Mouse (Mus musculus) brain, embryonic 14.5 days (tissue): Measurements from ENCODE around the gene Plekha7. TPM values are rescaled to one million over a fixed set of nuclear protein-coding genes. Genes with fewer than 3 reads are reported as not detected.
A peak's percentile ranks its signal among the peaks of the same experiment; 100 is the strongest.

Source experiments
- DNase-seq: peaks from one replicate; pipeline ENCODE4 v3.0.0-alpha.2; 2011; ENCODE audit warnings: low read depth
- CTCF ChIP-seq: fragments of 200-500 bp; IDR thresholded peaks from 2 replicates; pipeline ENCODE4 v1.5.1; 2012; ENCODE audit warnings: inconsistent platforms, mild to moderate bottlenecking, moderate library complexity, borderline replicate concordance; ENCODE audit not compliant: insufficient read depth, insufficient read length; ENCODE audit errors: extremely low read depth
- POLR2A ChIP-seq: fragments of 200-500 bp; IDR thresholded peaks from 2 replicates; pipeline ENCODE4 v1.6.1; 2012; ENCODE audit warnings: mild to moderate bottlenecking, inconsistent platforms, borderline replicate concordance; ENCODE audit not compliant: poor library complexity, insufficient read depth, insufficient read length, severe bottlenecking; ENCODE audit errors: extremely low read depth
- polyA plus RNA-seq: library from polyadenylated mRNA; depleted of rRNA; stranded (reverse); fragments of >200 nt; gene quantifications from 2 replicates; pipeline ENCODE4 v1.2.3, GENCODE M21; 2012

The Plekha7 gene
- polyA plus RNA-seq, 1 experiment = 13.5 TPM

DNA sequence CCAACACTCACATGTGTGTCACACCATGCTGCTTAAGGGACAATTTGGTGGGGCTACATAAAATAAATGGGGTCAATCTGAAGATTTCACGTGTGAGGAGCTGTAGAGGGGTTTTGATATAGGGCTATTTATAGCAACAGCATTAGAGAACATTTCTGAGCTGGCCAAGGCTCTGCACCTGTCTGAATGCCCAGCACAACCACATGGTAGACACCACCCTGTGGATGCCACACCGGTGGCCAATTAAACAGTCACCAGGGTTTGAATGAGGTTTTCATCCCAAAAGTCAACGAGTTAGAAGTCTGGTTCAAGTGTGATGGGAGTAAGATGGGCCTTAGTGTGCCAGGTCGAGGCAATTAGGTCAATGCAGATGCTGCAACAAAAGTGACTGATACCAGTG lies 138.8 kb downstream of the Plekha7 start:
- no peak for TF ChIP-seq CTCF
- TF ChIP-seq POLR2A = no peak

GRCm38 (mm10) chr7:116168224-116168623 lies 140.0 kb downstream of the Plekha7 start:
- no peak for DNase-seq
- TF ChIP-seq CTCF (no peak), POLR2A (no peak)

More for the DNA sequence above, 138.8 kb downstream of the Plekha7 start:
- no peak for DNase-seq

GRCm38 (mm10) chr7:116164232-116164631 lies 143.9 kb downstream of the Plekha7 start:
- DNase-seq = no peak
- TF ChIP-seq POLR2A = no peak

DNA sequence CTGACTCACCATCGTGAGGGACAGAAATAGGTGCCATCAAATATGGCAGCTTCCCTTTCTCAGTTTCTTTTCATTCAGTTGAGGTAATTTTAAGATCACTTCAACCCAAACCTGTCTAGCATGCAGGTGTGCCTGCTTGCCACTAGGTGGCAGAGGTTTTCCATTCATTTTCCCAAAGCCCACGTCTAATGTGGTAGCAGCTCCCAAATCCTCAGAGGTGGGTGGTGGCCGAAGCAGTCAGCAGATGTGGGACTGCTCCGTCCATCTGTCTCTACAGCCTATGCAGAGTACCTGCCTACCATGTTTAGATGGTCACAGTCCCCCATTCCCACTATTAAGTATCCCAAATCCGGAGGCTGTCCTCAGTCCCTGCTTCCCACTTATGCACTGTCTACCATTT lies 146.6 kb downstream of the Plekha7 start:
- TF ChIP-seq POLR2A (no peak), CTCF (peak; percentile 87; the same call in 1 of the 2 replicates)
- DNase-seq = peak; percentile 77

DNA sequence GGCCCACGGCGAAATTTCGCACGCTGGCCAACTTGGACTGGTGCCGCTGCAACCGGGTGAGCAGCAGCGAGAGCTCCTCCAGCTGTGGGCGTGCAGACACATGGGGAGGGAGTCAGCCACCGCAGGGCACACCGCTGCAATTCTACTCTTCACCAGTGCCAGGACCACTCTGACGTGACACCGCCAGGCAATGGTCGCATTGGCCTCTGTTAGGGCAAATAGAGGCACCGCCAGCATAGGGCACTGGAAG lies 151.4 kb downstream of the Plekha7 start:
- no peak for DNase-seq
- TF ChIP-seq POLR2A (no peak), CTCF (no peak)

DNA sequence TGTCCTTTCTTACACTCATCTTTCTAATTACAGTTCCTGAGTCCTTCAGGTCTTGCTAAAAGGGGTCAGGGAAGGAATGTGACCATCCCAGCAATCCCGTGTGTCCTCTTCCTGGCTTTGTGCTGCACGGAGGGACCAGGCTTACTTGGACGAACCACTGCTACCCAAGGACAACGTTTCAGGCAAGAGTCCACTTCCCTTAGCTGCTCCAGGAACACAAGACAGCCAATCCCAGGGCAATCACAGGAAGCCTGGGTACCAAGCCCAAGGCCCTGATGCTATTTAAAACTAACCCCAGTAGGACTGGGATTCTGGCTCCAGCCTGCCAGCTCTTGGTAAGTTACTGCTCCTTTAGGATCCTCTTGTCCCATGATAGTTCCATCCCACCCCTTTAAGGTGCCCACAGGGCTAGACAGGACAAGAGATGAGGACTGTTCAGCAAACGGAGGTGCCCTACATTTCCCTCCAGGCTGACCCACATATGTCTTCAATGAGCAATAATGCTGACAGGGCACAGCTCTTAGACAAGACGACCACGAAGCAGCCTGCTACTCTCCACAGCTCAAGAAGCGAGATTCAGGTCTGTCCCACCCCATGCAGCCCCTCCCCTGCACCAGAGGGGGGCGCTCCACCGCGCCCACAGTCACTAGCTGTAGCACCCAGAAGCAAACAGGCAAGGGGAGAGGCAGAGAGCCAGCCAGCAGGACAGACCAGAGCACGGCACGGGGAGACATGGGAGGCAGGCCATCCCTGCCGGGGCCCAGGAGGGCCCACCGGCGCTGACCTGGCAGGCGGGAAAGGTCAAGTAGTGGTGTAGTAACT lies 151.9 kb downstream of the Plekha7 start:
- no peak for DNase-seq
- TF ChIP-seq POLR2A (no peak), CTCF (0 out of 2 replicates have a peak, but pooled peaks have one; percentile 9)

DNA sequence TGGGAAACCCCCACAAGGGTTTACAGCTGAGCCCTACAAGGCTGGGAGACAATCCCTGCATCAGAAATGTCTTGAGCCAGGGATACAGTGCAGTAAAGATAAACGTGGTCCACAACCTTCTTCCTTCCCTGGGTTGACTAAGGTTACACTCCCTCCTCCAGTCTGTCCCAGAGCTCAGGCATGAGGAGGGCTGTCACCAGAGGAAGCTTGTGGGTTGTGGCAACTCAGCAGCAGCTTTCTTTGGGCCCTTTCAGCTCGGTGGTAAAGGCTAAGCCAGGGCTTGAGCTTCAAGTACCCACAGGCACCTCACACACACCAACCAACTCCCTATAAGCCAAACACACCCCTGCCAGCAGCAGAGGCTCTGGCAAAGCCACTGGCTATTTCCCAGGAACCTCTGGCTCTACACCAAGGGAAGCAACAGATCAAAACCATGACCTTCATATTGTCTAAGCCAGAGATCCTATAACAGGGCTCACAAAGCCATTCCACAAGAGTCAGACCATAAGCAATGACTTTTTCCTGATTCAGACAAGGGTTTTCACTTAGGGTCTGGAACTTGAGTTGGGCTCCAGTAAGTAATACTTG lies 154.3 kb downstream of the Plekha7 start:
- TF ChIP-seq CTCF (no peak), POLR2A (no peak)
- DNase-seq = no peak

DNA sequence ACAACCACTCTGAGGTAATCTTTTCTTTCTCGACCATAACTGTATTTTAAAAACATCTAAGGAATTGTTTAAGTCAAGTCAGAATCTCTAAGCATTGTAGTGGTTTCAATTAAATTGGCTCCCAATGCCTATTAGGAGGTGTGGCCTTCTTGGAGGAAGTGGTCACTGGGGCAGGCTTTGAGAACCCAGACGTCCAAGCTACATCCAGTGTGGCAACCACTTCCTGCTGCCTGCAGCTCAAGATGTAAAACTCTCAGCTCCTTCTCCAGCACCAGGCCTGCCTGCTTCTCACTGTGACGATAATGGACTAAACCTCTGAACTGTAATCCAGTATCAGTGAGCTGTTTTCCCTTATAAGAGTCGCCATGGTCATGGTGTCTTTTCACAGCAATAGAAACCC lies 158.6 kb downstream of the Plekha7 start:
- no peak for DNase-seq
- TF ChIP-seq POLR2A = no peak
- no peak for TF ChIP-seq CTCF

GRCm38 (mm10) chr7:116147114-116147513 lies 161.1 kb downstream of the Plekha7 start:
- peak; percentile 8; the same call in 1 of the 2 replicates for TF ChIP-seq CTCF
- TF ChIP-seq POLR2A = no peak
- no peak for DNase-seq

DNA sequence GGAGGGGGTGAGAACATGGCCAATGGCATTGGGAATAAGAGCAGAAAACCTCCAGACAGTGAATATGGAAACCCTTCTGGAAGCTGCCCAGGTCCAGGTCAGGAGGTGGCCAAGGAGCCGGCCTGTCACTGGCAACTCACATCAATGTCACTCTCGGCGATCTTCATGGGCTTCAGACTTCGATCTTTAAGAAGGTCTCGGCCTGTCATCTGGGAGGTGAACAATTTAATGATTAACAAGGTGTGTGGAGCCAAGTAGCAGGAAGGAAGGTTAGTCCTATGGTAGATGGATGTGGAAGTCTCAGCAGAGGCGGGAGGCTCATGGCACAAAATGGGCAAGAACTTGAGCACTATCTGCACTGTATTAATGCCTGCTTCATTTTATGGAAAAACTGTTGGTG lies 163.1 kb downstream of the Plekha7 start:
- TF ChIP-seq POLR2A = no peak
- TF ChIP-seq CTCF = no peak
- DNase-seq = no peak

- TF ChIP-seq POLR2A (no peak), CTCF (no peak)
- DNase-seq = peak; percentile 54
Observed at GRCm38 (mm10) chr7:116137671-116138070, 170.5 kb downstream of the Plekha7 start.

DNA sequence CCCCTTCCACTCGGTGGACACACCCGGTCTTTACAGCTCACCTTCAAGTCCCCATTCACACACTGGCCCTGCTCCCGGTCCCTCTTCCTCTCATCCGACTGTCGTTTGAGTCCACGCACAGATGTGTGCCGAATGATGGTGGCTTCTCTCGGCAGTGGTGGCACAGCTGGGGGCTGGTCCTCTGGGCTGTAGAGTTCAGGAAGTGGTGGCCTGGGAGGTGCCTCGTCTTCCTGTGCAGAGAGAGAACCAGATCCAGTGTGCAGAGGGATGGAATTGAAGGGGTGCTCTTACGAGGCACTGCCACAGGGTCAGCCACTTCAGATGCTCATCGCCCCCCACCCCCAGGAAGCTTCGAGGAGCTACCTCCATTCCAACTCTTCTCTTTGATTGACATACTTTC lies 171.0 kb downstream of the Plekha7 start:
- DNase-seq = no peak
- TF ChIP-seq CTCF = no peak
- no peak for TF ChIP-seq POLR2A
